Mouse (Mus musculus) forebrain, embryonic 14.5 days (tissue): ENCODE results near the gene Crlf1. TPM values are rescaled to one million over a fixed set of nuclear protein-coding genes. Genes with fewer than 3 reads are reported as not detected.

Source experiments
- ATAC-seq: fragments of 200-750 bp; cut with Nextera tagmentation; 2 replicates; pipeline ENCODE4 v1.8.0; 2017; ENCODE audit warnings: mild to moderate bottlenecking, moderate library complexity
- DNase-seq: peaks from one replicate; pipeline ENCODE4 v3.0.0-alpha.2; 2015; ENCODE audit warnings: low spot score
- H3K27ac ChIP-seq: fragments of 300-500 bp; sonication (generic); 2 replicates; pipeline ENCODE4 v1.5.1; 2014; ENCODE audit warnings: low read depth, mild to moderate bottlenecking, control low read depth, low read length, moderate library complexity
- H3K27me3 ChIP-seq: fragments of 300-500 bp; sonication (generic); replicated peaks from 2 replicates; pipeline ENCODE4 v1.6.1; 2014; ENCODE audit warnings: low read length, control low read depth, mixed read lengths; ENCODE audit not compliant: control insufficient read depth, insufficient read depth
- H3K36me3 ChIP-seq: fragments of 300-500 bp; sonication (generic); 2 replicates; pipeline ENCODE4 v1.6.1; 2014; ENCODE audit warnings: low read length, control low read depth; ENCODE audit not compliant: control insufficient read depth, insufficient read depth
- H3K4me1 ChIP-seq: fragments of 300-500 bp; sonication (generic); 2 replicates; pipeline ENCODE4 v1.6.1; 2014; ENCODE audit warnings: antibody characterized with exemption, low read length, control low read depth; ENCODE audit not compliant: control insufficient read depth, insufficient read depth
- H3K4me2 ChIP-seq: fragments of 300-500 bp; sonication (generic); 2 replicates; pipeline ENCODE4 v1.6.1; 2014; ENCODE audit warnings: mild to moderate bottlenecking, control low read depth, low read length
- H3K4me3 ChIP-seq: fragments of 300-500 bp; sonication (generic); 2 replicates; pipeline ENCODE4 v1.5.1; 2014; ENCODE audit warnings: low read depth, low read length, control low read depth
- H3K9ac ChIP-seq: fragments of 300-500 bp; sonication (generic); 2 replicates; pipeline ENCODE4 v1.6.1; 2014; ENCODE audit warnings: mild to moderate bottlenecking, low read length, control low read depth, moderate library complexity
- H3K9me3 ChIP-seq: fragments of 300-500 bp; sonication (generic); replicated peaks from 2 replicates; pipeline ENCODE4 v1.6.1; 2016; ENCODE audit warnings: low read length, control low read depth, mixed read lengths; ENCODE audit not compliant: control insufficient read depth
- WGBS: fragments of 180-500 bp; shearing (Covaris S2); extraction: QIAGEN DNeasy Blood & Tissue Kit; methylation state at CpG from one replicate; pipeline ENCODE4 v1.1.7; 2014; 5-methylcytosine and 5-hydroxymethylcytosine counted together
- polyA plus RNA-seq: library from polyadenylated mRNA; unstranded; fragments of >200 nt; fragmentation: Nextera tagmentation; extraction: Ambion mirVana; gene quantifications from 2 replicates; pipeline ENCODE4 v1.2.1, GENCODE M21; 2014

Gene Crlf1
- polyA plus RNA-seq, result 1.7 and 3.2 TPM in 2 replicates

- H3K9ac ChIP-seq, result 0 out of 2 replicates have a peak within 1 kb of the TSS, but pooled peaks have one; percentile 25
- H3K27ac ChIP-seq, result no peak within 1 kb of the TSS
- no peaks in the 10 kb centered on the region for H3K36me3 ChIP-seq
- no peak for DNase-seq
- 2% methylated on average over 58 of the region's 93 CpGs for WGBS
- ATAC-seq, result no peak
- peaks cover 9% of the 10 kb centered on the region for H3K4me1 ChIP-seq
- peak within 1 kb of the TSS; percentile 57 for H3K4me2 ChIP-seq
- H3K9me3 ChIP-seq, result no peaks in the 10 kb centered on the region
- peaks cover 100% of the 10 kb centered on the region for H3K27me3 ChIP-seq
- H3K4me3 ChIP-seq, result peak within 1 kb of the TSS; percentile 30
Observed at GRCm38 (mm10) chr8:70492664-70493640, at the start of gene Crlf1. Gene Crlf1 (plus strand): TSS chr8:70493158.

GRCm38 (mm10) chr8:70443326-70443725 lies 49.6 kb upstream of the Crlf1 start:
- Histone ChIP-seq H3K27me3 (no peaks in the 10 kb centered on the region), H3K4me1 (peaks cover 9% of the 10 kb centered on the region), H3K36me3 (no peaks in the 10 kb centered on the region), H3K4me3 (no peak overlapping the region), H3K9ac (no peak overlapping the region), H3K9me3 (no peaks in the 10 kb centered on the region), H3K27ac (no peak overlapping the region), H3K4me2 (no peak overlapping the region)
- 84% methylated on average over 4 of the region's 4 CpGs for WGBS
- DNase-seq, result no peak
- ATAC-seq, result no peak

DNA sequence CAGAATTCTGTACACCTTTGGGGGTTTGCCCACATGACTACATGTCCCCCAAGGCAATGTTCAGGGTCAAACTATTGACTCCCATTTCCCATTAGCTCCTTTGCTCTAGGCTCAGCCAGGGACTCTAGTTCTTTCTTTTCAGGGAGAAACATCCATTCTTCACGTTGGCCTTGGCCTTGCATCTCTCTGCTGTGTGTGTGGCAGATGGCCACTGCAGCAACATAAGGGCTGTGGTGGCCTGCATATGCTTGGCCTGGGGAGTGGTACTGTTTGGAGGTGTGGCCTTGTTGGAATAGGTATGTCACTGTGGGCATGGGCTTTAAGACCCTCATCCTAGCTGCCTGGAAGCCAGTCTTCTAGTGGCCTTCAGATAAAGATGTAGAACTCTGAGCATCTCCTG lies 47.0 kb upstream of the Crlf1 start:
- no peaks in the 10 kb centered on the region for H3K27me3 ChIP-seq
- no peak for ATAC-seq
- no peaks in the 10 kb centered on the region for H3K4me1 ChIP-seq
- no peak overlapping the region for H3K9ac ChIP-seq
- WGBS, result 68% methylated on average over 1 of the region's 1 CpGs
- H3K4me2 ChIP-seq, result no peak overlapping the region
- no peaks in the 10 kb centered on the region for H3K36me3 ChIP-seq
- no peak overlapping the region for H3K4me3 ChIP-seq
- no peaks in the 10 kb centered on the region for H3K9me3 ChIP-seq
- no peak overlapping the region for H3K27ac ChIP-seq
- DNase-seq, result no peak

DNA sequence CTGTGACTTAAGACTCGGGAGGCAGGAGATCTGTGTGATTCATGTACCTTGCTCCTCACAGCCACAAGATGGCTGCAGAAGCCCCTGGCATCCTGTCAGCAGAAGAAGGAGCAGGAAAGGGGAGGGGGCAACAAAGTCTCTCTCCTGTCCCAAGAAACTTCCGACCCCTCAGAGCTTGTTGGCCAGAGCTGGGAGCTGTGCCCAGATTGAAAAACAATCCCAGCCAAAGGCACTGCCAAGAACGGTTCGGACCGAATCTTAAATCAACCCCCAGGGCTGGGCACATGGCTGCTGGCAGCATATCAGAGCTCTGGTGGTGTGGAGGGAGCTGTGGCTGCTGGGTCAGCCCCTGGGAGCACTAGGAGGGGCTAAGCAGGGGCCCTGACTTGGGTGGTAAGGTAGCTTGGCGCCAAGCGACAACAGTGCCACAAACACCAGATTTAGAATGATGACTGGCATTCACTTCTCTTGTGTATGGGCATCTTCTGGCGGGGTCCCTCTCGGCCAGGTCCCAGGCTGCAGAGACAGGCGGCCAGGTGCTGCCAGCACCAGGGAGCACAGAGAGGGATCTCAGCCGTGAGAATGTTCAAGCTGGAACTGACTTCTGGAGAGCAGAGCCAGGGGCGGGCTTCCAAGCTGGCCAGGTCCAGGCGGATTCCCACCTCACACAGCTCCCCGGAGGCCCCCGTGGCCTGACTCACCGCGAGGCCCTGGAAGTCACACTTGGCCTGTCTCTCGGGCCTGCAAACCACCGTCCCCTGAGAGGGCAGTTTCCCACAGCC lies 45.1 kb upstream of the Crlf1 start:
- Histone ChIP-seq H3K4me1 (no peaks in the 10 kb centered on the region), H3K9me3 (no peaks in the 10 kb centered on the region), H3K27me3 (no peaks in the 10 kb centered on the region), H3K27ac (no peak overlapping the region; the same call in 1 of the 2 replicates), H3K4me3 (no peak overlapping the region), H3K36me3 (peaks cover 14% of the 10 kb centered on the region; the same call in 1 of the 2 replicates), H3K4me2 (no peak overlapping the region), H3K9ac (no peak overlapping the region)
- DNase-seq (peak; percentile 30), ATAC-seq (0 out of 2 replicates have a peak, but pooled peaks have one; percentile 34)
- WGBS, result 76% methylated on average over 19 of the region's 19 CpGs

DNA sequence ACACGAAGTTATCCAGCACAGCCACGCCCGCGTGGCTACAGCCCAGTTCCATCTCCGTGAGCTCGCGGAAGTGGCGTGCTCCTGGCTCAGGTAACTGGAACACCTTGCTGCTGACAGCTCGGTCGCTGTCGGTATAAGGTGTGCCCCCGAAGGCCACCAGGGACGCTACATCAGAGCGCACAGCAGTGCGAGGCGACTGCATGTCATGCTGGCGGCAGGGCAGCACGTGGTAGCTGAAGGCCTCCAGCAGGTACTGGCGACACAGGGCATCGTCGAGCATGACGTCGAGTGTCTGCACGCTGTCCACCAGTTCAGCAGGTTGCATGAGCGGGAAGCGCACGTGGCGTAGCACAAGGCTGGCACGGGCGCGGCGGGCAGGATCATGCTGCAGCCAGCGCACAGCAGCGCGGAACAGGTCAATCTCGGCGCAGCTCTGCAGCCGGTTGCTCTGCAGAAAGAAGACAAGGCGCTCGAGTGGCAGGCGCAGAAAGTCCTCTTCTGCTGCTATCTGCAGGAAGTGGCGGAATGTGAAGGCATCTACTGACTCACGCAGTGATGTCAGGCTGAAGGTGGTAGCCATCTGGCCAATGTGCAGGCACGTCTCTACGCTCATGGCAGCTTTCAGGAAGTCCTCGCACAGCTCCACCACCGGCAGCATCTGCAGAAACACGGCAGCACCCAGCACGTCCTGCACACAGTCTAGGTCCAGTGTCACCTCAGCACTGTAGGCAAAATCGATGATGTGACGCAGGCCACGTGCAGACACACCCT lies 40.6 kb upstream of the Crlf1 start:
- no peaks in the 10 kb centered on the region for H3K4me1 ChIP-seq
- no peak overlapping the region for H3K4me3 ChIP-seq
- H3K27ac ChIP-seq, result no peak overlapping the region
- H3K9ac ChIP-seq, result no peak overlapping the region
- no peaks in the 10 kb centered on the region for H3K27me3 ChIP-seq
- 71% methylated on average over 52 of the region's 52 CpGs for WGBS
- DNase-seq, result no peak
- peaks cover 14% of the 10 kb centered on the region; the same call in 1 of the 2 replicates for H3K36me3 ChIP-seq
- ATAC-seq, result 0 out of 2 replicates have a peak, but pooled peaks have one; percentile 13
- H3K9me3 ChIP-seq, result no peaks in the 10 kb centered on the region
- no peak overlapping the region for H3K4me2 ChIP-seq

DNA sequence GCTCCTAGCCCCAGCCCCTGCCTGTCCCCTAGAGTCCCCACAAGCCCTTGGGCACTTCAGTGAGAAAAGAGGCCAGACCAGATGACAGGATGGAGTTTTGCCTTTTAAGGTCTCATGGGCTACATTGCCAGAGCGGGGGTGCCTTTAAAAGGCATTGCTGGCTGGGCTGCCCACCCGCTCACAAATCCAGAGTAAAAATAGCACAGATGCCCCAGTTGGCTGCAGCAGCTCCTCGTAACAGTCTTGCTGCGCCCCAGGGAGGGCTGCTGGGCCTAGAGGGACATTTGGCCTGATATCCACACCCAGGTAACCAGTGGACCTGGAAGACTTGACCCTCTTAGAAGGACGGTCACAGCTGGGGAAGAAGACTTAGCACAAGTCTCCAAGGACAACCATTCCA lies 39.1 kb upstream of the Crlf1 start:
- no peak overlapping the region for H3K27ac ChIP-seq
- no peaks in the 10 kb centered on the region for H3K4me1 ChIP-seq
- H3K4me2 ChIP-seq, result no peak overlapping the region
- H3K27me3 ChIP-seq, result no peaks in the 10 kb centered on the region
- DNase-seq, result no peak
- no peak for ATAC-seq
- no peaks in the 10 kb centered on the region for H3K9me3 ChIP-seq
- H3K4me3 ChIP-seq, result no peak overlapping the region
- no peak overlapping the region for H3K9ac ChIP-seq
- H3K36me3 ChIP-seq, result peaks cover 14% of the 10 kb centered on the region; the same call in 1 of the 2 replicates
- 89% methylated on average over 5 of the region's 5 CpGs for WGBS

DNA sequence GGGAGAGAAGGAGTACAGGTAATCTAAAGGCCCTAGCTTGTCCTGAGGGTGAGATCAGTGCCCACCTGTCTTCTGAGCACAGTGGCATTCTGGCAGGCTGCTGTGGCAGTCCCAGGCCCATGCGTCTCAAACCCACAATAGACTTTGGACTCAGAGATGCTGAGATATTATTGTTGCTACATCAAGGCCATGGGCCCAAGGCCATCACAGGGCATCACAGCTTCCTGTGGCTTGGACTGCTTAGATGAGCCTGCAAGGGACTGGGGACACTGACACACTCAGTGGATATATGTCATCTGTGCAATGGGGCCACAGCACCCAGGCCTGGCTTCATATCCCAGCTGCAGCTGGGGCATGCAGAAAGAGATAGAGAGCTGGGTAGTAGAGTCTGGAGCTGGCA lies 36.0 kb upstream of the Crlf1 start:
- no peak for DNase-seq
- Histone ChIP-seq H3K27me3 (no peaks in the 10 kb centered on the region), H3K4me1 (no peaks in the 10 kb centered on the region), H3K4me2 (no peak overlapping the region), H3K9me3 (no peaks in the 10 kb centered on the region), H3K27ac (no peak overlapping the region), H3K4me3 (no peak overlapping the region), H3K9ac (no peak overlapping the region), H3K36me3 (0 out of 2 replicates have a peak, but pooled peaks cover 4% of the 10 kb centered on the region)
- ATAC-seq, result no peak
- 86% methylated on average over 1 of the region's 1 CpGs for WGBS

DNA sequence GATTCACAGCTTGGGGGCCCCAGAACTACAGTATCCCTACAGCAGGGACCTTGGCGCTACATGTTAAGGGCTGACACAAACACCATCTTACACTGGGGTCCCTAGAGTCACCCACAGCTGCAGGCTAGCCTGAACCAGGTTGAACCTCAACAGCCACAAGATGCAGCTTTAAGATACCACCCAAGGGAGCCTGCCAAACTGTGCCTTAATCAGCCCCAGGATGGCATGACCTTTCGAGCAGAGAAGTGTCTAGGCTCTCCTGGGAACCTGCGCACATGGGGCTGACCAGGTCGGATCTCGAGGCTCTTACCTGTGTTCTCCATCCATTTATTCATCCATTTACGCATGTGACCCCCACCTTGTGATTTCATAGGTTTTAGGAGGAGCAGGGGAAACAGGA lies 35.1 kb upstream of the Crlf1 start:
- no peaks in the 10 kb centered on the region for H3K36me3 ChIP-seq
- no peak overlapping the region for H3K27ac ChIP-seq
- no peaks in the 10 kb centered on the region for H3K4me1 ChIP-seq
- H3K4me3 ChIP-seq, result no peak overlapping the region
- no peak for DNase-seq
- H3K9ac ChIP-seq, result no peak overlapping the region
- H3K27me3 ChIP-seq, result no peaks in the 10 kb centered on the region
- no peaks in the 10 kb centered on the region for H3K9me3 ChIP-seq
- ATAC-seq, result no peak
- no peak overlapping the region for H3K4me2 ChIP-seq
- 96% methylated on average over 6 of the region's 6 CpGs for WGBS
